Mouse (Mus musculus) myocyte (in vitro differentiated cells): Measurements from ENCODE around the gene Vps13c. TPM values are rescaled to one million over a fixed set of nuclear protein-coding genes. Genes with fewer than 3 reads are reported as not detected.

Experiments
- H3K27me3 ChIP-seq: one replicate; pipeline ENCODE4 v1.6.1; 2011; ENCODE audit not compliant: control insufficient read depth, insufficient read depth, insufficient read length
- H3K36me3 ChIP-seq: one replicate; pipeline ENCODE4 v1.6.1; 2011; ENCODE audit not compliant: control insufficient read depth, insufficient read depth
- H3K4me2 ChIP-seq: one replicate; pipeline ENCODE4 v1.6.1; 2011; ENCODE audit warnings: low read depth, control low read depth
- H3K4me3 ChIP-seq: one replicate; pipeline ENCODE4 v1.5.1; 2011; ENCODE audit warnings: mild to moderate bottlenecking, control low read depth, moderate library complexity
- H3K79me2 ChIP-seq: one replicate; pipeline ENCODE4 v1.6.1; 2011; ENCODE audit not compliant: control insufficient read depth, insufficient read depth
- H3ac ChIP-seq: one replicate; pipeline ENCODE4 v1.6.1; 2011; ENCODE audit not compliant: control insufficient read depth, insufficient read length
- CEBPB ChIP-seq: IDR thresholded peaks from 2 replicates; pipeline ENCODE4 v1.6.1; 2011; ENCODE audit warnings: mild to moderate bottlenecking, moderate library complexity; ENCODE audit not compliant: poor library complexity, insufficient read depth, severe bottlenecking
- E2F4 ChIP-seq: IDR thresholded peaks from one replicate; pipeline ENCODE4 v1.6.1; 2011; ENCODE audit warnings: mild to moderate bottlenecking, control low read depth, moderate library complexity; ENCODE audit not compliant: insufficient read depth
- MAX ChIP-seq: IDR thresholded peaks from one replicate; pipeline ENCODE4 v1.6.1; 2011; ENCODE audit warnings: low read depth, mild to moderate bottlenecking, control low read depth
- MYOD1 ChIP-seq, 3 experiments: IDR thresholded peaks; one replicate each; pipeline ENCODE4 v1.6.1; 2011; ENCODE audit warnings: control low read depth in 2 of 3, low read depth in 2 of 3, mild to moderate bottlenecking in 2 of 3, moderate library complexity in 1 of 3; ENCODE audit not compliant: insufficient read length in 2 of 3, control insufficient read depth in 1 of 3
- MYOG ChIP-seq, 3 experiments: IDR thresholded peaks; one replicate each; pipeline ENCODE4 v1.6.1; 2011; ENCODE audit warnings: control low read depth in 2 of 3, low read depth in 2 of 3, mild to moderate bottlenecking in 2 of 3; ENCODE audit not compliant: insufficient read length in 2 of 3, control insufficient read depth in 1 of 3, insufficient read depth in 1 of 3
- POLR2A ChIP-seq: IDR thresholded peaks from one replicate; pipeline ENCODE4 v1.6.1; 2011; ENCODE audit warnings: low read depth, mild to moderate bottlenecking, control low read depth, moderate library complexity; ENCODE audit not compliant: insufficient read length
- POLR2AphosphoS2 ChIP-seq: IDR thresholded peaks from one replicate; pipeline ENCODE4 v1.6.1; 2011; ENCODE audit warnings: low read depth, control low read depth; ENCODE audit not compliant: insufficient read length
- REST ChIP-seq: IDR thresholded peaks from one replicate; pipeline ENCODE4 v1.6.1; 2011; ENCODE audit warnings: mild to moderate bottlenecking, control low read depth, moderate library complexity; ENCODE audit not compliant: insufficient read depth, insufficient read length
- SRF ChIP-seq: IDR thresholded peaks from one replicate; pipeline ENCODE4 v1.6.1; 2011; ENCODE audit warnings: low read depth; ENCODE audit not compliant: control insufficient read depth, insufficient read length
- TCF12 ChIP-seq: IDR thresholded peaks from one replicate; pipeline ENCODE4 v1.6.1; 2011; ENCODE audit warnings: mild to moderate bottlenecking, control low read depth; ENCODE audit not compliant: poor library complexity, insufficient read depth, severe bottlenecking
- TCF3 ChIP-seq: IDR thresholded peaks from one replicate; pipeline ENCODE4 v1.6.1; 2011; ENCODE audit warnings: low read depth, control low read depth; ENCODE audit not compliant: insufficient read length
- USF1 ChIP-seq: IDR thresholded peaks from one replicate; pipeline ENCODE4 v1.6.1; 2011; ENCODE audit warnings: low read depth, mild to moderate bottlenecking, control low read depth, moderate library complexity
- polyA plus RNA-seq: library from polyadenylated mRNA; unstranded; fragments of >200 nt; fragmentation: generic; extraction: Trizol; gene quantifications from one replicate; pipeline ENCODE4 v1.2.1, GENCODE M21; 2012; ENCODE audit warnings: missing spikeins

Vps13c gene
- 7.3 TPM for polyA plus RNA-seq

GRCm38 (mm10) chr9:67839981-67840859 is at the start of gene Vps13c:
Gene Vps13c (plus strand): TSS chr9:67840396.
- Histone ChIP-seq H3K36me3 (no peaks in the 10 kb centered on the region), H3K27me3 (no peaks in the 10 kb centered on the region), H3K4me3 (peak within 1 kb of the TSS; percentile 83), H3K79me2 (no peaks in the 10 kb centered on the region), H3K4me2 (peak within 1 kb of the TSS; percentile 97), H3ac (peak within 1 kb of the TSS; percentile 79)
- peak; percentile 85 for TF ChIP-seq POLR2A
- TF ChIP-seq SRF: no peak
- peak in 2 of 3 experiments; percentile 34 to 68 for TF ChIP-seq MYOG (IDR thresholded peaks at IDR 0.05; ENCODE audit: control insufficient read depth in 1 of 3, insufficient read depth in 1 of 3, insufficient read length in 2 of 3, low read depth in 2 of 3)
- TF ChIP-seq MAX: no peak
- TF ChIP-seq POLR2AphosphoS2: peak; percentile 73
- TF ChIP-seq MYOD1 (IDR thresholded peaks at IDR 0.05; ENCODE audit: control insufficient read depth in 1 of 3, insufficient read length in 2 of 3, low read depth in 2 of 3): peak in 2 of 3 experiments; percentile 45 to 80

- no peak overlapping the region for H3ac ChIP-seq
- H3K27me3 ChIP-seq: peaks cover 15% of the 10 kb centered on the region
- no peaks in the 10 kb centered on the region for H3K79me2 ChIP-seq
- TF ChIP-seq E2F4 (no peak), USF1 (no peak), CEBPB (no peak), MYOD1 (IDR thresholded peaks at IDR 0.05; ENCODE audit: control insufficient read depth in 1 of 3, insufficient read length in 2 of 3, low read depth in 2 of 3) (no peak), TCF3 (no peak), MAX (no peak), MYOG (IDR thresholded peaks at IDR 0.05; ENCODE audit: control insufficient read depth in 1 of 3, insufficient read depth in 1 of 3, insufficient read length in 2 of 3, low read depth in 2 of 3) (no peak), REST (no peak), SRF (no peak), POLR2A (no peak), TCF12 (no peak), POLR2AphosphoS2 (no peak)
- H3K4me3 ChIP-seq: no peak overlapping the region
- no peak overlapping the region for H3K4me2 ChIP-seq
- H3K36me3 ChIP-seq: no peaks in the 10 kb centered on the region
Measured at GRCm38 (mm10) chr9:67792405-67792804, 47.8 kb upstream of the Vps13c start.

- Histone ChIP-seq H3K4me3 (no peak overlapping the region), H3K79me2 (no peaks in the 10 kb centered on the region), H3K4me2 (no peak overlapping the region), H3K36me3 (no peaks in the 10 kb centered on the region), H3ac (no peak overlapping the region), H3K27me3 (peaks cover 14% of the 10 kb centered on the region)
- no peak for TF ChIP-seq USF1
- TF ChIP-seq TCF3: no peak
- no peak for TF ChIP-seq MYOG (IDR thresholded peaks at IDR 0.05; ENCODE audit: control insufficient read depth in 1 of 3, insufficient read depth in 1 of 3, insufficient read length in 2 of 3, low read depth in 2 of 3)
- TF ChIP-seq E2F4: no peak
- no peak for TF ChIP-seq MAX
- TF ChIP-seq SRF: no peak
- TF ChIP-seq REST: no peak
- TF ChIP-seq POLR2A: no peak
- TF ChIP-seq TCF12: no peak
- no peak for TF ChIP-seq POLR2AphosphoS2
- no peak for TF ChIP-seq CEBPB
- TF ChIP-seq MYOD1 (IDR thresholded peaks at IDR 0.05; ENCODE audit: control insufficient read depth in 1 of 3, insufficient read length in 2 of 3, low read depth in 2 of 3): no peak
Measured at GRCm38 (mm10) chr9:67793501-67793900, 46.7 kb upstream of the Vps13c start.

- H3K27me3 ChIP-seq: peaks cover 7% of the 10 kb centered on the region
- TF ChIP-seq E2F4: no peak
- no peak for TF ChIP-seq TCF12
- TF ChIP-seq SRF: no peak
- no peak for TF ChIP-seq MYOG (IDR thresholded peaks at IDR 0.05; ENCODE audit: control insufficient read depth in 1 of 3, insufficient read depth in 1 of 3, insufficient read length in 2 of 3, low read depth in 2 of 3)
- no peak for TF ChIP-seq CEBPB
- no peak for TF ChIP-seq MAX
- no peak for TF ChIP-seq USF1
- no peak for TF ChIP-seq POLR2A
- TF ChIP-seq REST: no peak
- no peak overlapping the region for H3K4me2 ChIP-seq
- no peaks in the 10 kb centered on the region for H3K79me2 ChIP-seq
- no peak overlapping the region for H3K4me3 ChIP-seq
- H3ac ChIP-seq: no peak overlapping the region
- H3K36me3 ChIP-seq: no peaks in the 10 kb centered on the region
Measured at GRCm38 (mm10) chr9:67794216-67794615, 46.0 kb upstream of the Vps13c start.
